Mouse (Mus musculus): ENCODE data around the gene Fut1.

- TF ChIP-seq POLR2A (IDR thresholded peaks at IDR 0.05; ENCODE audit: insufficient read depth, low read length) (no peak), CTCF (IDR thresholded peaks at IDR 0.05; ENCODE audit: low read depth, low read length) (no peak)
These were observed 21.9 kb upstream of the Fut1 start for GRCm38 (mm10) chr7:45595176-45595575.

Measured in ES-Bruce4 (cell line).